9 mouse cellular contexts compared by ENCODE assay signal in genomic region chr9:99846820-99847219, GRCm38 (mm10). TPM values are rescaled to one million over a fixed set of nuclear protein-coding genes. Genes with fewer than 3 reads are reported as not detected.
DNase-seq lines count a peak whose midpoint lies in the region; ATAC-seq and TF ChIP-seq lines count a peak whose summit lies in the region.
"Had no signal": no experiment of that assay in that cellular context is flagged by ENCODE, and none has a peak within 500 bp of the region (broad histone marks: within the 10 kb centered on the region; RNA-seq: fewer than 3 reads in every experiment).

No protein-coding gene starts in this region.

- TF ChIP-seq EP300 in heart, adult 2 months (IDR thresholded peaks at IDR 0.05; ENCODE audit: insufficient read depth, low read depth, low read length), result no peak
- no peak for TF ChIP-seq EP300 in stomach, postnatal 0 days (optimal IDR thresholded peaks at IDR 0.05)

- intact Hi-C loops in heart, adult 2 months (cut with DNase I), result loop anchor here (1.0 to 2.0 kb wide), 3 partner anchors 536 to 599 kb away; no protein-coding TSS in a partner anchor

- H3K36me3 ChIP-seq in heart, adult 2 months (ENCODE audit: control insufficient read depth, insufficient read depth, low read length), result no peaks in the 10 kb centered on the region
- H3K36me3 ChIP-seq in heart, embryonic 11.5 days (ENCODE audit: control insufficient read depth, insufficient read depth, low read length), result no peaks in the 10 kb centered on the region
- H3K36me3 ChIP-seq in stomach, postnatal 0 days (ENCODE audit: control insufficient read depth, insufficient read depth, low read length), result no peaks in the 10 kb centered on the region
- H3K36me3 ChIP-seq: midbrain, embryonic 12.5 days had no signal

- TF ChIP-seq CTCF in heart, adult 2 months (IDR thresholded peaks at IDR 0.05), result peak; percentile 96
- TF ChIP-seq CTCF in stomach, postnatal 0 days (IDR thresholded peaks at IDR 0.05; ENCODE audit: low read depth), result peak; percentile 93

- H3K9ac ChIP-seq in heart, adult 2 months (ENCODE audit: low read depth, low read length), result no peak overlapping the region
- no peak overlapping the region for H3K9ac ChIP-seq in heart, embryonic 11.5 days (ENCODE audit: low read depth, low read length)
- H3K9ac ChIP-seq in stomach, postnatal 0 days (ENCODE audit: low read length), result no peak overlapping the region
- H3K9ac ChIP-seq: midbrain, embryonic 12.5 days had no signal

- no peak for TF ChIP-seq POLR2A in heart, adult 2 months (IDR thresholded peaks at IDR 0.05; ENCODE audit: insufficient read depth, low read depth, low read length)

- H3K27me3 ChIP-seq in heart, adult 2 months (ENCODE audit: control insufficient read depth, insufficient read depth, low read length), result no peaks in the 10 kb centered on the region
- peaks cover 3% of the 10 kb centered on the region; the same call in 1 of the 2 replicates for H3K27me3 ChIP-seq in heart, embryonic 11.5 days (ENCODE audit: control insufficient read depth, insufficient read depth, low read length)
- no peaks in the 10 kb centered on the region for H3K27me3 ChIP-seq in stomach, postnatal 0 days (ENCODE audit: control insufficient read depth, insufficient read depth, low read length)

- 0% methylated on average over 4 of the region's 4 CpGs for WGBS in heart, adult 2 months
- under 1% methylated on average over 4 of the region's 4 CpGs for WGBS in heart, embryonic 11.5 days (ENCODE audit: insufficient replicate concordance)
- WGBS in stomach, postnatal 0 days, result 2% methylated on average over 4 of the region's 4 CpGs

- no peak overlapping the region for H3K4me2 ChIP-seq in heart, embryonic 11.5 days
- no peak overlapping the region for H3K4me2 ChIP-seq in stomach, postnatal 0 days (replicated peaks; ENCODE audit: low read depth)
- H3K4me2 ChIP-seq: midbrain, embryonic 12.5 days had no signal

- no peak for ATAC-seq in heart, embryonic 11.5 days (replicated peaks; ENCODE audit: insufficient number of reproducible peaks, low FRiP score, low TSS enrichment)
- peak; percentile 86 for ATAC-seq in megakaryocyte progenitor cell, adult 5-6 weeks (replicated peaks; ENCODE audit: poor library complexity)
- ATAC-seq in stomach, postnatal 0 days (ENCODE audit: low FRiP score, low TSS enrichment), result no peak

- H3K4me1 ChIP-seq in heart, adult 2 months (ENCODE audit: control insufficient read depth, insufficient read depth, low read length), result no peaks in the 10 kb centered on the region
- H3K4me1 ChIP-seq in heart, embryonic 11.5 days (ENCODE audit: control insufficient read depth, insufficient read depth, low read length), result no peaks in the 10 kb centered on the region
- no peaks in the 10 kb centered on the region for H3K4me1 ChIP-seq in stomach, postnatal 0 days (replicated peaks; ENCODE audit: control insufficient read depth, insufficient read depth)

- H3K79me2 ChIP-seq in heart, adult 2 months (replicated peaks; ENCODE audit: control insufficient read depth, insufficient read depth, low read length), result no peaks in the 10 kb centered on the region

- no peak overlapping the region for H3K4me3 ChIP-seq in heart, adult 2 months
- no peak overlapping the region for H3K4me3 ChIP-seq in heart, embryonic 11.5 days (ENCODE audit: low read depth, low read length)
- H3K4me3 ChIP-seq in stomach, postnatal 0 days (ENCODE audit: low read depth, low read length), result no peak overlapping the region
- H3K4me3 ChIP-seq: midbrain, embryonic 12.5 days had no signal

- peak; percentile 31 to 53 for DNase-seq in heart, adult 2 months
- DNase-seq in adrenal gland, adult (ENCODE audit: inconsistent age in 2 of 2, low spot score in 1 of 2), result peak; percentile 44 to 86
- DNase-seq in embryo, embryonic 10.5 days (ENCODE audit: low spot score), result peak; percentile 93
- DNase-seq in heart, adult 9 months (ENCODE audit: low spot score in 2 of 2), result peak; percentile 4 to 33
- peak; percentile 83 to 88 for DNase-seq in layer of hippocampus, postnatal 10 days (ENCODE audit: low spot score in 2 of 2)
- DNase-seq in stomach, postnatal 0 days (ENCODE audit: low spot score), result peak; percentile 72

- H3K27ac ChIP-seq in heart, adult 2 months, result no peak overlapping the region
- no peak overlapping the region for H3K27ac ChIP-seq in heart, embryonic 11.5 days (ENCODE audit: low read depth, low read length)
- H3K27ac ChIP-seq in stomach, postnatal 0 days (replicated peaks), result no peak overlapping the region
- H3K27ac ChIP-seq: midbrain, embryonic 12.5 days had no signal

- H3K9me3 ChIP-seq in heart, embryonic 11.5 days (replicated peaks; ENCODE audit: control insufficient read depth, low read length), result no peaks in the 10 kb centered on the region
- H3K9me3 ChIP-seq in stomach, postnatal 0 days (ENCODE audit: control insufficient read depth, low read length), result no peaks in the 10 kb centered on the region
- H3K9me3 ChIP-seq: midbrain, embryonic 12.5 days had no signal

RNA-seq across cellular contexts. Expression of gene Sox14, which starts 29.1 kb away (rescaled TPM):
- total RNA-seq in heart, adult 2 months (2021), result not detected
- polyA plus RNA-seq in heart, adult 2 months (2012; rRNA removed), result not detected in 2 replicates
- not detected in 2 replicates for polyA plus RNA-seq in heart, embryonic 11.5 days (2014; fragmentation: Nextera tagmentation; extraction: Ambion mirVana)
- total RNA-seq in layer of hippocampus, postnatal 10 days (2021), result under 1 TPM; 0.18 to 0.36 TPM
- not detected in 2 replicates for total RNA-seq in megakaryocyte progenitor cell, adult 5-6 weeks (2015)
- not detected in 2 replicates for total RNA-seq in megakaryocyte progenitor cell, adult 5-6 weeks (2017)
- polyA plus RNA-seq in stomach, postnatal 0 days (2015; fragmentation: Nextera tagmentation; extraction: Ambion mirVana), result not detected in 2 replicates

Comparison
In these comparisons a context has a peak if more than half of its experiments do, and no peak if none do; other contexts are left out.
1. DNase-seq: peak in every context shown above with its lines; median percentile 93 in embryo, embryonic 10.5 days; 86 in layer of hippocampus, postnatal 10 days; 72 in stomach, postnatal 0 days; 65 in adrenal gland, adult; 42 in heart, adult 2 months; 18 in heart, adult 9 months.